Mouse (Mus musculus) erythroblast, embryonic 14.5 days (primary cell): ENCODE data around the gene Prrt1. TPM values are rescaled to one million over a fixed set of nuclear protein-coding genes. Genes with fewer than 3 reads are reported as not detected.

Source experiments
- H3K27me3 ChIP-seq: 2 replicates; pipeline ENCODE4 v1.6.1; 2012; ENCODE audit warnings: inconsistent platforms; ENCODE audit not compliant: control insufficient read depth
- H3K36me3 ChIP-seq: 2 replicates; pipeline ENCODE4 v1.6.1; 2012; ENCODE audit warnings: mild to moderate bottlenecking, inconsistent platforms; ENCODE audit not compliant: control insufficient read depth
- H3K4me1 ChIP-seq: 2 replicates; pipeline ENCODE4 v1.6.1; 2012; ENCODE audit warnings: inconsistent platforms; ENCODE audit not compliant: control insufficient read depth
- H3K4me3 ChIP-seq: replicated peaks from 2 replicates; pipeline ENCODE3; 2012; ENCODE audit warnings: moderate library complexity, mild to moderate bottlenecking, inconsistent platforms
- H3K9me3 ChIP-seq: 2 replicates; pipeline ENCODE4 v1.6.1; 2012; ENCODE audit warnings: low read length, inconsistent platforms, mixed read lengths; ENCODE audit not compliant: control insufficient read depth
- GATA1 ChIP-seq: IDR thresholded peaks from 2 replicates; pipeline ENCODE4 v1.6.1; 2012; ENCODE audit warnings: low read length, inconsistent platforms, mixed read lengths
- TAL1 ChIP-seq: IDR thresholded peaks from 3 replicates; pipeline ENCODE4 v1.6.1; 2012; ENCODE audit warnings: low read length, inconsistent platforms, mixed read lengths
- polyA plus RNA-seq: library from polyadenylated mRNA; stranded (reverse); fragments of >175 nt; gene quantifications from 2 replicates; pipeline ENCODE4 v1.2.3, GENCODE M21; 2012

The Prrt1 gene
- polyA plus RNA-seq, 1 experiment: not detected

GRCm38 (mm10) chr17:34676671-34677070, 47.3 kb downstream of the Prrt1 start:
- Histone ChIP-seq H3K4me1 (peaks cover 2% of the 10 kb centered on the region; the same call in 1 of the 2 replicates), H3K27me3 (peaks cover 58% of the 10 kb centered on the region), H3K9me3 (peaks cover 6% of the 10 kb centered on the region; the same call in 1 of the 2 replicates), H3K36me3 (no peaks in the 10 kb centered on the region), H3K4me3 (no peak overlapping the region)
- TF ChIP-seq GATA1: no peak
- no peak for TF ChIP-seq TAL1

- Histone ChIP-seq H3K27me3 (peaks cover 30% of the 10 kb centered on the region), H3K4me1 (peaks cover 2% of the 10 kb centered on the region; the same call in 1 of the 2 replicates), H3K36me3 (no peaks in the 10 kb centered on the region), H3K4me3 (no peak overlapping the region), H3K9me3 (no peaks in the 10 kb centered on the region)
- TF ChIP-seq TAL1 (no peak), GATA1 (no peak)
These were observed 50.9 kb downstream of the Prrt1 start for GRCm38 (mm10) chr17:34680191-34680590.

- Histone ChIP-seq H3K4me3 (no peak overlapping the region), H3K36me3 (no peaks in the 10 kb centered on the region), H3K9me3 (no peaks in the 10 kb centered on the region), H3K4me1 (no peaks in the 10 kb centered on the region), H3K27me3 (peaks cover 28% of the 10 kb centered on the region)
- no peak for TF ChIP-seq GATA1
- no peak for TF ChIP-seq TAL1
These were observed 51.3 kb downstream of the Prrt1 start for GRCm38 (mm10) chr17:34680621-34681020.

GRCm38 (mm10) chr17:34681132-34681571, 51.8 kb downstream of the Prrt1 start:
- no peaks in the 10 kb centered on the region for H3K36me3 ChIP-seq
- H3K9me3 ChIP-seq: no peaks in the 10 kb centered on the region
- TF ChIP-seq TAL1 (no peak), GATA1 (no peak)
- no peak overlapping the region for H3K4me3 ChIP-seq
- H3K27me3 ChIP-seq: peaks cover 28% of the 10 kb centered on the region
- no peaks in the 10 kb centered on the region for H3K4me1 ChIP-seq

- Histone ChIP-seq H3K9me3 (no peaks in the 10 kb centered on the region), H3K4me1 (no peaks in the 10 kb centered on the region), H3K36me3 (no peaks in the 10 kb centered on the region), H3K4me3 (no peak overlapping the region), H3K27me3 (peaks cover 26% of the 10 kb centered on the region)
- no peak for TF ChIP-seq TAL1
- TF ChIP-seq GATA1: no peak
These were observed 52.7 kb downstream of the Prrt1 start for GRCm38 (mm10) chr17:34681881-34682536.

Other genes starting within 250 kb of the Prrt1 start
- not detected in 2 replicates for gene BC051142, start 230.7 kb upstream of the Prrt1 start, polyA plus RNA-seq
- 0.02 TPM in 1 of 2 replicates, not detected in the other for gene Btnl4, start 152.2 kb upstream of the Prrt1 start, polyA plus RNA-seq
- gene Btnl6, start 112.2 kb upstream of the Prrt1 start, polyA plus RNA-seq: not detected in 2 replicates
- gene Notch4, start 65.3 kb upstream of the Prrt1 start, polyA plus RNA-seq: 0.16 and 0.17 TPM in 2 replicates
- 1.2 and 1.3 TPM in 2 replicates for gene Gpsm3, start 39.7 kb upstream of the Prrt1 start, polyA plus RNA-seq
- gene Pbx2, start 38.3 kb upstream of the Prrt1 start, polyA plus RNA-seq: 11.4 and 11.5 TPM in 2 replicates
- 0.33 and 0.46 TPM in 2 replicates for gene Ager, start 31.7 kb upstream of the Prrt1 start, polyA plus RNA-seq
- 16.2 and 16.8 TPM in 2 replicates for gene Rnf5, start 25.8 kb upstream of the Prrt1 start, polyA plus RNA-seq
- gene Agpat1, start 25.3 kb upstream of the Prrt1 start, polyA plus RNA-seq: 16.1 and 18.7 TPM in 2 replicates
- gene Egfl8, start 13.6 kb upstream of the Prrt1 start, polyA plus RNA-seq: 0.03 and 0.05 TPM in 2 replicates
- 1.4 and 1.7 TPM in 2 replicates for gene Ppt2, start 1.0 kb upstream of the Prrt1 start, polyA plus RNA-seq
- gene Fkbpl, start 15.2 kb downstream of the Prrt1 start, polyA plus RNA-seq: 0.48 and 0.56 TPM in 2 replicates
- gene Atf6b, start 17.6 kb downstream of the Prrt1 start, polyA plus RNA-seq: 7.7 and 7.8 TPM in 2 replicates
- gene Tnxb, start 41.0 kb downstream of the Prrt1 start, polyA plus RNA-seq: under 0.01 TPM in 1 of 2 replicates, not detected in the other
- 0.05 TPM in 1 of 2 replicates, not detected in the other for gene C4b, start 114.3 kb downstream of the Prrt1 start, polyA plus RNA-seq
- not detected in 2 replicates for gene Cyp21a1, start 175.0 kb downstream of the Prrt1 start, polyA plus RNA-seq
- gene Stk19, start 207.4 kb downstream of the Prrt1 start, polyA plus RNA-seq: 6.3 and 6.7 TPM in 2 replicates
- 15.3 and 22.0 TPM in 2 replicates for gene Dxo, start 207.5 kb downstream of the Prrt1 start, polyA plus RNA-seq
- gene Skiv2l, start 220.7 kb downstream of the Prrt1 start, polyA plus RNA-seq: 6.7 and 8.9 TPM in 2 replicates
- 30.9 and 32.9 TPM in 2 replicates for gene Nelfe, start 220.9 kb downstream of the Prrt1 start, polyA plus RNA-seq
- gene Cfb, start 233.0 kb downstream of the Prrt1 start, polyA plus RNA-seq: 0.11 TPM in 1 of 2 replicates, not detected in the other
- gene Zbtb12, start 249.9 kb downstream of the Prrt1 start, polyA plus RNA-seq: 0.24 and 0.25 TPM in 2 replicates